Mouse (Mus musculus) c-Kit-positive CD71-positive TER-119-negative erythroid progenitor cells, embryonic 14.5 days (primary cell): Measurements from ENCODE around the gene Arhgef11.

Experiments used
- DNase-seq: peaks from one replicate; pipeline ENCODE4 v3.0.0-alpha.2; 2013; ENCODE audit warnings: low read depth

Arhgef11 gene

DNA sequence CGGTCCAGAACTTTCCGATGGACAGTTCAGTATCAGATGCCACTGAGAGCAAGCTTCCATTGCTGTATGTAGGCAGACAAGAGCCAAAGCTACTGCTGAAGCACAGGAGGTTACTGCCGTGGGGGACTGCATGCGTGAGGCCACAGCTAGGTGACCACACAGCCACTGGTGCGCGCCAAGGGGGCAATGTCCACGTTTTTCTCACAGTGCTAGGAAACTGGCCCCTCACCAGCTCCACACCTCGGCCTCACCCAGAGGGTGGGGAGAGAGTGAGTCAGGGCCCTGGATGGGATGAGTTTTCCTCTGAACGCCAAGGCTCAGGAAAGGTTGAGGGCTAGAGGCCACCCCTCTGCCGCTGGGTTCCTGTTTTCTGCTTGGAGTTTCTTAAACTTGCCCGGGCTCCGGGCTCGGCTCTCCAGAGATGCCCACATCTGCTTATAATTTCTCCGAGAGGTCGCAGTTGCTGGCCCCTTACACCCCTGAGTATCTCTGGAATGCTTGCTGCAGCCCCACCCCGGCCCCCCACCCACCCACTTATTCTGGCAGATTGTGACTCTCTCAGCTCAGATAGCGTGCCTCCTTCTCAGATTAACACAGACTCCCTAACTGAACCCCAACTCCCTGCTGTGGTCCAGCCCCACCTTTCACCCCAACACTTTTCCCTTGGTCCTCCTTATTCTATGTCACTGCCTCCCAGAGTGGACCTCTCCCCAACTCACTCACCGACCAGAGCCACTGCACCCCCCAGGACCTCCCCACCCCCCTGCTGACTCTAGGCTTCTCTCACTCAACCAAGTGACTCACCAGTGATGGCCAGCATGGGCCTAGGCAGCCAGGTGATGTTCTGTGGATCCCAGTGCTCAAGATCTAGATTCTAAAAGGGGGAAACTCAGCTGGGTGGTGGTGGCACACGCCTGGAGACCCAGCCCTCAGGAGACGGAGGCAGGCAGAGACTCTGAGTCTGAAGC lies 144.3 kb downstream of the Arhgef11 start:
- no peak for DNase-seq

DNA sequence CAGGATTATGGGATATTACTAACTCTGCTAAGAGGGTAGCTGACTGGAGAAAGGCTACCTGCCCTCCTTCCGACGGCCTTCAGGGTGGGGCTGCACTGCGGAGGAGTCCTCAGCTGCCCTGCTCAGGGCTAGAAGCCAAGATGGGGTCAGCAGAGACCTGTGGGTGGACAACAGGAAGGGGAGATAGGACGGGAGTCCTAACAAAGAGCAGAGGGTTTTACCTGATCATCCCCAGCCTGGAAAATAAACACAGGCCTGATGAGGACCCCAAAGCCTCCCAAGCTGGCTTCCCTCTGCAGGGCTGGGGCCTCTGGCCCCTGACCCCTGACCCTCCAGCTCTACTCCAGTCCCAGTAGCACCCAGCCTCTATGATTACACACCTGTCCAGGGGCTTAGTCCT lies 145.8 kb downstream of the Arhgef11 start:
- no peak for DNase-seq

DNA sequence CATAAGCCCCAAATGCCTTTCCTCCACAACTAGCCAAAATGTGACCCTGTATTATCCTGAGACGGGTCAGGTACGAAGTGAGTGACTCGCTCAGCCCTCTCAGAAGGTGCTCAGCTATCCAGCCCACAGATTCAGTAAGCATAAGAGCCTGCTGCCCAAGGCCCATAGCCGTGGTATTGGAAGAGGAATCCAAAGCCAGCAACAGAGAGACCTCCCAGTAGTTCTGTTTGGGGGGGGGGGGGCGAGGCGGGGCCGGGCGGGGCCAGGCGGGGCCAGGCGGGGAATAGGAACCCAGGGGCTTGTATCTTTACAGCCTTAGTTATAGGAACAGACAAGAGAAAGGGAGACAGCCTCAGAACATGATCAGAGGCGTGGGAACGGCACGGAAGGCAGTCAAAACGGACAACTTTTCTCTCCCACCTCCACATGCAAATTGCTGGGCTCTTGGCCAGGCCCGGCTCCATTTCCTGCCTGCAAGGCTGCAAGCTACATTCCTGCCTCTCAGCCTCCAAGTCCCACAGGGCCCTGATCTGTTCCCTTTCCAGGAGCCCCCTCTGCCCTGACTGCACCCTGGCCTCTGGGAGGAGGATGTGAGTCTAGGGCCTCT lies 146.4 kb downstream of the Arhgef11 start:
- DNase-seq, result no peak

DNA sequence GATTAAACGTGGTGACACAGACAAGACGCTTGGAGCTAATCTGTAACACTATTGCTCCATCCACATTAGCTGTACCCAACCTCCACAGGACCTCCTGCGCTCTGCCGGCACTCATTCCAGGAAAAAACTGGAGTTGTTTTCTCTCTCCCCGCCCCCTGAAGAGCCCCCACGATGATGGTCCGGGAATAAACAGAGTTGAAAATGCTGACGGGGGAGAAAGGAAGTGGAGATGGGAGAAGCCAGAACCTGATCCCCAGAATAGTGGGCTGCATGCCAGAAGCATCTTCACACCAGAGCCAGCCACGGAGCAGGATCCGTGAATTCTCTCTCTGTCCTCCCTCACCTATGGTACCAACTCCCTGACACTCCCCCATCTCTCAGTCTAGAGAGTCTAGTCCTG lies 147.1 kb downstream of the Arhgef11 start:
- DNase-seq, result no peak

DNA sequence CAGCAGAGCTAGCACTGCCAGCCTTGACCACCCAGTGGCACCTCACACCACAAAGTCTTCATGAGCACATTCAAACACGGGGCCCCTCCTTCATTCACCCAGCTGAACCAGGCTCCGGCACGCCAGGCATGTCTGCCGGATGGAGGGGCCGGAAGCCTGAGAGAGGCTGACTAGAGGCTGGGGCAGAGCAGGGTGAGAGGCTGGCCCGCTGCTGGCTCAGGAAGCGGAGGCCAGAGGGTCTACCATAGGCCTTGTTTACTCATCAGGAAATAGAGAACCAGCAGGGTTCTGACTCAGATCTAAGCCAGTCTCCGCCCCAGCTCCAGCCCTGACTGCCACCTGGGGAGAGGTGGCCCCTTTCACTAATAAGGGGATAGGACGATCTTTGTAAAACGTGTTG lies 147.7 kb downstream of the Arhgef11 start:
- no peak for DNase-seq

DNA sequence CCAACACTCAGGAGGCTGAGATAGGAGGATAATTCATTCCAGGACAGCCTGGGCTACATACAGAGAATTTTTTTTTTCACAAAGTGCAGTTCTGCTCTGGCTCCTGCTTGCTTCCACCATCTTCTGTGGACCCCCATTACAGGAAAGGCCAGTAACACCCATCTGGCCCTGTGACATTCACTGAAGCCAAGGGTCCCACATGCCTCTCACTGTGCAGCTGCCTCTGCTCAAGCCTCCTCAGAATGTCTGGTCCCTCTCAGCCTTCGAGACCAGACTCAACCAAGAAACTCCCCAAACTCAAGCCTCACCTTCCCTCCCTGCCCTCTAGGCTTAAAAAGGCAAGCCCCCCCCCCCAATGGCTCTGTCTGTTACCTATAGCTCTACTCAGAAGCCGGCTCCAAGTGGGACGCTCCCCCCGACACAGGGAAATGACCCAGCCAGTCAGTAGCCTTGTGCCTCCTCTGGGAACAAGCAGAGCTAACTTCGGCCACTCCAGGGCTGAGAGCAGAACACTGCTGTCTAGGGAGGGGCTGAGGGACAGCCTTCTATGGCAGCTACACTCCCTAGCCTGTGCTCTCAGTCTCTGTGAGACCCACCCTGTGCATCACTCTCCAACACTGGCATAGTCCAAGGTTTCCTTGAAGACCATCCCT lies 148.4 kb downstream of the Arhgef11 start:
- DNase-seq, result no peak

DNA sequence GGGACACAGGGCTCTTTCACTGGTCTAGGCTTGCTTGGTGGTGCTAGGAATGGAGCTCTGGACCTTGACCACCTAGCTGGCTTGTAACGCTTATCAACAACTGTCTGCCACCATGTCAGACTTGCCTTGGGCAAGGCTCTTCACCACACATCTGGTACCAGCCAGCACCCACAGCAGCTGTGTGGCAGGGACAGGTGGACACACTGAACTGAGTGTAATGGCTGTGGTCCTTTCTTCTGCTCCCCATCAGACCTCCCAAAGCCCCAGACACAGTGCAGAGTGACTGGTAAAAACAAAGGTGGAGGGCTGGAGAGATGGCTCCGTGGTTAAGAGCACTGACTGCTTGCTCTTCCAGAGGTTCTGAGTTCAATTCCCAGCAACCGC lies 148.9 kb downstream of the Arhgef11 start:
- DNase-seq, result no peak

DNA sequence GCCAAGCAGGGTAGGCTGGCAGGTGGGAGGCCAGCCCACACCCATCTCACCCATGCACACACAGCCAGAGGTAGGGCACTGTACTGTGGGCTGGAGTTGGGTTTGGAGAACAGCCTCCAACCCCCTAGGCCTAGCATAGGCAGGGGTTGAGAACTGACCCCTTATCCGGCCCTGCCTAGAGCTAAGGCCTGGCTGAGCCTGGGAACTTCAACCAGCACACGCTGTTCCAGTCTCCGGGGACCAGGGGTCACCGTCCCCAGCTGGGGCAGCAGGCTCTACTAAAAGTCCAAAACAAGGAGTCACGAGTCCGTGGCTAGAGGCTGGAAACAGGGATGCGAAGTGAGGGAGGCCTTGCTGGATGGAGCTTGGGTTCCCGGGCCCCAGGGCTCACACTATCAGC lies 150.4 kb downstream of the Arhgef11 start:
- no peak for DNase-seq

DNA sequence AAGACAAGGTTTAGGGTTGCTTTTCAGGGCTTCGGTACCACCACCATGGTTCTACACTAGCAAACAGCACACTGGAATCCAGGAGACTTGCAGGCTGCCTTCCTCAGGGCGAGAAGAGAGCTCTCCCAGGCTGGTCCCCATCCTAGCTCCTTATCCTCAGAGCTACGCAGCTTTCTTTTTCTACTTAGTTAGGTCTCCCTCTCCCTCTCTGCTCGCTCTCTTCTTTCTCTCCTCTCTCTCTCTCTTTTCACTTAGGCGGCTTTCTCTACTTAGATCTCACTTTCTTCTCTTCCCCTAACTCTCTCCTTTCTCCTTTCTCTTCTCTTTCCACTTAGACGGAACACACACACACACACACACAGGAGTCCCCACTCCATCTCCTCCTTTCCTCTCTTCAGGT lies 151.1 kb downstream of the Arhgef11 start:
- no peak for DNase-seq

DNA sequence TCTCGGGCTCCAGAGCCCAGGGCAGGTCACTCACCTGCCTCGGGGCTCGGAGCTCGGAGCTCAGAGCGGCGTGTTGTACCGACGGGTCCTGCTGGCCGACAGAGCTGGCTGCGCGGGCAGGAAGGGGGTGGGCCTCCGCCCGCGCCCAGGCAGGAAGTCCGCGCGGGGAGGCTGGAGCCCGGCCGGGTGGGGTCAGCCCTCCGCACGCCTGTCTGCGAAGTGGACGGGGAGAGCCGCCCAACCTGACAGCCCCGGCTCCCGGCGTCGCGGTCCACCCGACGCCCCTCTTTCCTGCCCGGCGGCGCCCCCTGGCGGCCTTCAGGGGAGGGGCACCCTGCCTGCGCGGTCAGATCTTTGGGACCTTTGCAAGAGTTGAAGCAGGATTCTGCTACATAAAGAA lies 151.5 kb downstream of the Arhgef11 start:
- peak; percentile 22 for DNase-seq

DNA sequence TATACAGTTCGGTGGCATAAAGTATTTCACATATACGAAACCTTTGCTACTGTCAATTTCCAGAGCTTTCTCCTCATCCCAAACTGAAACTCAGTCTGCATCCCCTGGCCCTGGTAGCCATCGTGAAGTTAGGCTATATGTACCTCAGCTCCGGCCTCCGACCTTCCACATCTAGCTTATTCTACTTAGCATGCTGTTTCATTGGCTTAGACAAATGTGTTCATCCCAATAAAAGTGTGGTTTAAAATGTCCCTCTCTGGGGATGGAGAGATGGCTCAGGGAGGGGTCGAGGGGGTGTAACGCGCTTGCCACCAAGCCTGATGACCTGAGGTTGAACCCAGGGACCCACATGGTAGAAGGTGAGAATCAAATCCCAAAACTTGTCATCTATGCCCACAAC lies 152.1 kb downstream of the Arhgef11 start:
- DNase-seq, result no peak

DNA sequence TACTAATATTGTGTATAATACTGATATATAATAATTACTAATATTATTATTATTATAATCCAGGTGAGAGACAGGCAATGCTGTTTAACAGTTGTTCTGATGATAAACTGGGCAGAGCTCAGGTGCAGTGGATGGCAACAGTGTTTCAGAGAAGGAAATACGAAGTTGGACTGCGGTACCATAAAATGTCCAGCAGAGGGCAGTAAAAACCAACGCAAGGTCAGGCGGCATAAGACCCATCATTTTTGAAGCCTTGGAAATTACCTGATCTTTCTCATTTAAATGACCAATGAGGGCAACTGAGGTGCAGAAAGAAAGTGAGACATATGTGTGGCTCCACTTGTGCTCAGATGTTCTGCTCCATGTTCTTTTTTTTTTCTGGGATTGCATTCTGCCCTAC lies 152.9 kb downstream of the Arhgef11 start:
- DNase-seq, result peak; percentile 50

DNA sequence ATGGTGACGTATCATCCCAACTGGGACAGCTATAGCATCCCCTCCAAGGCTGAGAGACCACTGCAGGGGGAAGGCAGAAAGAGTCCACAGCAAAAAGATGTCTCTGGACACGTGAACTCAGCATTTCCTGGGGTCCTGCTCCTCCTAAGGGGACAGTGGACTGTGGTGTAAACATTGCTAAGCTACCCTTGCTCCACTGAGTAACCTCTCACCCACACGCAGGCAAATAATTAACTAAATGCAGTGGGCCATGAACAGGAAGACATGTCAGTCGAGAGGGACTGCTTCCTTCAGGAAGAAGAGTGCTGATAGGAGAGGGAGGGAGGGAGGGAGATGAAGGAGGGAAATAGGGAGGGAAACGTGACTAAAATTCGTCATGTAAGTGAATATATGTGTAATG lies 153.7 kb downstream of the Arhgef11 start:
- no peak for DNase-seq

DNA sequence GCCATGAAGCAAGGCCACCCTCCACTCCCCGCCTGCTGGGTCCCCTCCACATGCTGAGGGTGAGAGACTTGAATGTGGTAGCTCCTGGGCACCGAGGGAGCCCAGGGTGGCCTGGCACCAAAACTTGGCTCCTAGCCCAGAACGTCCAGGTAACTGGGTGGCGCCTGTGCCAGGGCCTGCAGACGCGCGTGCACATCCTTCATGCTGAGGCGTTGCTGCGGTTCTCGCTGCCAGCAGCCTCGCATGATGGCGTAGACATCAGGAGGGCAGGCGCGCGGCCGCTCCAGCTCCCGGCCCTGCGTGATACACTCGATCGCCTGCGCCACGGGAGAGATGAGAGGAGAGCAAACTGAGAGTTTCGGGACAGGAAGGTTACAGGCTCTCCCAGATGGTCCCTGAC lies 160.9 kb downstream of the Arhgef11 start:
- DNase-seq, result no peak

DNA sequence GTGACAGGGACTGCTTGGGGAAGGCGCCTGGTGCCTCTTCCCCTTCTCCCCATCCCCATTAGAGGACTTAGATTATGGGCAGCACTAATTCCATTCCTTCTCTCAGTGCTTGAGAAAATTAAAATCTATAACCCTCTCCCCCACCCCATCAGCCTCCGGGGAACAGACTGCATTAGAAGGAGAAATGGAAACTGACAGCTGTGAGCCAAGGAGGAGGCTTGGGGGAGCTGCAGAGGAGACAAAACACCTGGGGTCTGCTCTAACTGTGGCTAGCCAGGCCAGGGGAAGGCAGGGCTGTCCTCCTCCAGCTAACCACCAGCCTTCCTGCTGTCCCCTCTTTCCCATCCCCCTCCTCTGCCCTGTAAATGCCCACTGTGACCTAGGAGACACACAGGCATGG lies 161.7 kb downstream of the Arhgef11 start:
- no peak for DNase-seq

DNA sequence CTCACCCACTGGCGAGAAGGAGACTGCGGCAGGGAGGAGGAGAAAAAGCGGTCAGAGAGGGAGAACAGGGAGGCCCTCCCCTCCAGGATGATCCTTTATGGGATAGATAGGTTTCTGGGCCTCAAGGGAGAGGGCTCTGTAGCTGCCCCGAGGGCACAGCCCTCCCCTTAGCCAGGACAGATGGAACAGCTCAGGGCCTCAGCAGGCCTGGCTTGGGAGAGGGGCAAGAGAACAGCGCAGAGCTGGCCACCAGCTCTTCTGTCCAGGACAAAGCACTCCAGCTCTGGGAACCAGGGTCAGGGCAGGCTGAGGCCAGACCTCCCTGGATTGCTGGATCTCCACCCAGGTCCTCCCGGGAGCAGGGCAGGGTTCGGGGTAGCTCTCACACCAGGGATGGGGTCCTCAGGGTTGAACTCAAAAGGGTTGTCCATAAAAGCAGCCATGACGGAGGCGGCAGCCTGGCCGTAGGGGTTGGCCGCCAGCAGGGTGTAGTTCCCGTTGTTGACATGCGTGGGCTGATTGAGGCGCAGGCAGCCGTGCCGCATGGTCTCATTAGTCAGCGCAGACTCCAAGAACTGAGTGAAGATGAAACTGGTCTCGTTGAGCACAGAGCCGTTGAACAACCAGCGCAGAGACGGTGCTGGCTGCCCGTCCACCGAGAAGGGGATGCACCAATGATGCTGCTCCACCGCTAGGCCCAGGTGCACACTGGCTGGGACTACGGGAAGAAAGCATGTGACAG lies 166.1 kb downstream of the Arhgef11 start:
- DNase-seq, result no peak

DNA sequence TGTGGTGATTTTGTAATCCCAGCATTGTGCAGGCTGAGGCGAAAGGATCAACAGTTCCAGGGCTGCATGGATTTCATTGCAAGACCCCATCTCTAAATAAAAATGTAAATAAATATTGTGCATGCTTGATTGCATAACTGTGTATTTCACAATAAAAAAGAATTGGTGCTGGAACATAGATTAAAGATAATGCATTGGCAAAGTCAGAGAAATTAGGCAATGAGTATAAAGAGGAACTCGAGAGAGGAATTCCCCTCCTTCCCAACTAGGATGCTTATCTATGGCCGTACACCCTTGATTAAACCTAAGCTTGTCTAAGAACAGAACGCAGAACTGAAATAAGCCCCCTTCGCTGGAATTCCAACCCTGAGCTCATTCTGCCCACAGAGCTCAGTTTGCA lies 167.8 kb downstream of the Arhgef11 start:
- no peak for DNase-seq

DNA sequence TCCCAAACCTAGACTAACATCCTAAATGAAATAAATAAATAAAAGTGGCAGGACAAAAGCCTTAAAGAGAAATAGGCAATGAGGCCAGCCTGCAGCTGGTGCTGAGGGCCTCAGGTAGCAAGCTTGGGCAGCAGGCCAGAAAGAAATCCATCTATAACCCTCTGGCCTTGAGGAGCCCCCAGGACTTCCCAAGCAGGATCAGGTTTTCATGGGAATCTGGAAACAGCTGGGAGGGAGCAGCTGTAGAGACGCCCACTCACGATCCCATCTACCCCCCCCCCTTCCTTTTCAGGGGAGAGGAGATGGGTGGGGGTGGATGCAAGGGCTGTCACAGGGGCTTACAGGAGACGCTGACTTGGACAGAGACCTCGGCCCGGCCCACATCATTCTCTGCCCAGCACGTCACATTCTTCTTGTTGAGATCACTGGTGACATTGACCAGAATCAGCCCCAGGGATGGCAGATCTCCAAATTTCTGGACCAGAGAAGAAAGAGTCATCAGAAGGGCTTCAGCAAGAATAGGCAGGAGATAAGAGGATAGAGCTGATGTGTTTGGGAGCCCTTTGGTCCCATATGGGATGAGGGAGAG lies 168.4 kb downstream of the Arhgef11 start:
- DNase-seq, result no peak
